Mouse (Mus musculus) kidney, postnatal 10 days (tissue): ENCODE data around the gene Bhlha9.

Experiments used
- DNase-seq: peaks from one replicate; pipeline ENCODE4 v3.0.0; 2021; ENCODE audit warnings: mixed read lengths

Bhlha9 gene

GRCm38 (mm10) chr11:76671871-76672475, at the start of gene Bhlha9:
Gene Bhlha9 (plus strand): TSS chr11:76672470.
- DNase-seq = no peak

DNA sequence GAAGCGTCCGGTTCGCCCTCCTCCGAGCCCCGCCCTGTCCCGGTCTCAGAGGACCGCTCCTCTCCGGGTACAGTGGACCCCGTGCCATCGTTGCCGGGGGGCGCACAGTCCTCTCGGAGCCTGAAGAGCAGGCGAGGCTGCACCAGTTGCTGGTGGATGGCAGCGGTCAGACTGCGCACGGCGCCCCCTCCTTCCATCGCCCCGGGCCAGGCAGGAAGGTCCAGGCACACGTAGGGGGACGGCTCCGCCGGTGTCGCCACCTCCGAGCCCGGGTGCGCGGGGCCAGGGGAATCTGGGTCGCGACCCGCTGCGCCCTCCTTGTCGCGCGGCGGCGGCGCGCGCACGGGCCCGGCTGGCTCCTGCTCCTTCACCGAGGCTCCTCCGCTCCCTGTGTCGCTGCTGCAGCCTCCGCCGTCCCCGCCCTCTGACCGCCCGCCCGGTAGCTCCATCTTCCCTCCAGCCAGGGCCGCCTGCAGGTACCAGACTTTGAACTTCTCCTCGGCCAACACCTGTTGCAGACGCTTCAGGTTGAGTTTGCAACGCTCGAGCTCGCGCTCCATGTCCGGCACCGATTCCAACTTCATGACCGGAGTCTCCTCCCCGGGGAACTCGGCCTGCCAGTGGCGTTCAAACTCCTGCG, 49.6 kb upstream of the Bhlha9 start:
- peak; percentile 65 for DNase-seq

GRCm38 (mm10) chr11:76623206-76623961, 48.9 kb upstream of the Bhlha9 start:
- peak; percentile 85 for DNase-seq

- no peak for DNase-seq
Measured at GRCm38 (mm10) chr11:76624071-76624470, 48.2 kb upstream of the Bhlha9 start.

DNA sequence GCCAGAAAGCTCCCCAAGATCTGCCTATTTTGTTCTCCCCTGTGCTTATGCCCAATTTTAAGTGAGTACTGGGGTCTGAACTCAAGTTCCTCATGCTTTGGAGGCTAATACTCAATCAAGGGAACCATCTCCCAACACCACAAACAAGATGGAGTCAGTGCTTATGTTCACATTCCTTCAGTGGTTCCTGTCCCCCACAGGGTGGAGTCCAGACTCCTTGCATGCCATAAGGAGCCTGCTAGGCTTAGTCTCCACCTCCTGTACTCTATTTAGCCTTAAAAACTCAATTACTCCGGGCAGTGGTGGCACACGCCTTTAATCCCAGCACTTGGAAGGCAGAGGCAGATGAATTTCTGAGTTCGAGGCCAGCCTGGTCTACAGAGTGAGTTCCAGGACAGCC, 47.4 kb upstream of the Bhlha9 start:
- no peak for DNase-seq

DNA sequence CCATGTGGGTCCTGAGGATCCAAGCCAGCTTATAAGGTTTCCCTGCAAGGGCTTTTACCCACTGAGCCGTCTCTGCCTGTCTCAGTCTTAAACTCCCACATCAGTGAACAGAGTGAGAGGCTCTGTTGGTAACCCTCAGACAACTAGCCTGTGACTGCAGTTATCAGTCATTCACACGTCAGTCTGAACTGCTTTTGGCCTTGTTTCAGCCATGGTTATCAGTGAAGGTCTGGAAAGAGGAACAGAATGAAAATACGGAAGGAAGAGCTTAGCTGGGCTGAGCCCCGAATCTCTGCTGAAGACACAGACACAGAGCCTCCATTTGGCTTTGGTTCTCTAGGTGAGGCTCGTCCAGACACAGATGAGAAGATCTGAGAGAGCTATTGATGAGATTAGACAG, 43.7 kb upstream of the Bhlha9 start:
- no peak for DNase-seq

- no peak for DNase-seq
Measured at GRCm38 (mm10) chr11:76630023-76630422, 42.2 kb upstream of the Bhlha9 start.

GRCm38 (mm10) chr11:76630487-76630886, 41.8 kb upstream of the Bhlha9 start:
- DNase-seq = no peak

DNA sequence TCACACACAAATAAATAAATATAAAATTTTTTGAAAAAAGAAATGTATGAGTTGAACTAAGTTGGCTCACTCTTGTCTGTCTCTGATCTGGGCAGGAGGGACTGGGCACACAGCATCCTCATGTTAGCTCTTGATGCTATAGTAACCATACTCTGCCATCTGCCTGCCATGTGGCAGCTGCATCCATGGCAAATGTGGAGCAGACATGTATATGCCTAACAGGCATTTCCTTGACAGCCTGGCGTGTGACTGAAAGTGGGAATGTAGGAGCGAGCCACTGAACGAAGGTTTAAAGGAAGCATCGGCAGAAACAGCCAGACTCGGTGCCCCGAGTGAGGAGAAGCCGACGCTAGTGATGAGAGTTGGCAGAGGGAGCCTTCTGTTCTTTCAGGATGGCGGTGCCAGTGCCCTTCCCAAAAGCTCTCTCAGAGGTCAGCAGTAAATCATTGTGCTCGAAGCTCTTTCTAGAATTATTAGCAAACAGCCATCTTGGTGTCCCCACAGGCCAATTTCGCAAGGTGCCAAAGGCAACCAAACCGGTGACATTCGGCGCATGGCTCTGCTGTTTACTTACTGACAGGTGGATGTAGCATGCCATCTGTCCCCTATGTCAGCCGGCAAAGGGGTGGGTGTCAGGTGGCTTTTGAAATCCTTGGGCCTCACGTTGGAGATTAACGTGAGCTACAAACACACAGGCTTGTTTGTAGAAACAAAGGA, 32.8 kb upstream of the Bhlha9 start:
- no peak for DNase-seq

- no peak for DNase-seq
Measured at GRCm38 (mm10) chr11:76640231-76640630, 32.0 kb upstream of the Bhlha9 start.

DNA sequence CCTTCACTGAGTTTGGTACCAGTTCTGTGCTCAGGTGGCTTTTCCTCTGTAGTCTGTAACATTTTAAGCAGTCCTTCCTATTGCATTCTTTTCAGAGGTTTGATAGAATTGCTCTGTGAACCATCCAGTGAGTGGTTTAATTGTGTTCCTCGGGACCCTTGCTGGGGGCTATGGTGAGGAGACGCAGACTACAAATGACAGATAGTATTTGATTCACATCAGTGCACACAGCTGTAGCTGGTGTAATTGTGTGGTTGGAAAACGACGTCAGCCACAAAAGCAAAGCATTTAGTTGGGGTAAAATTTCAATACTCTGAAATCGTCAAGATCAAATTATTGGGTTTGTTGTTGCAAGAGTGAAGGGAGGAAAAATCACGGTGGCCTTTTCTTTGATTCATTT, 28.0 kb upstream of the Bhlha9 start:
- DNase-seq = no peak

DNA sequence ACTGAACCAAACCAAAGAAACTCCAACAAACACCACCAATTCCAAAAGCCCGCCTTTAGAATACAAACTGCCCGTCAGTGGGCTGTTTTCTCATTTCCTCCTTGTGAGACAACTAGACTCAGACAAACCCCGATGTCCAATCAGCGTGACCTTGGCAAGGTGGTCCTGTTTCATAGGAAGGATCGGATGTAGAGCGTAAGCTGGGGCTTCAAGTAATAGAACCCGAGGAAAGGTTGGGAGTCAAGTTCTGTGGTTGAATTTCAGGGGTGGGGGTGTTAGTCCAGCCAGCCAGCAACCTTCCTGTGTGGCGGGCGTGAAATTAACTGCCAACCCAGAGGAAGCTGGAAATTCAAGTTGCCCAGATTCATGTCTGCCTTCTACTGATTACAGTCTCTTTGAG, 27.2 kb upstream of the Bhlha9 start:
- no peak for DNase-seq

- peak; percentile 95 for DNase-seq
Measured at GRCm38 (mm10) chr11:76645955-76646354, 26.3 kb upstream of the Bhlha9 start.

DNA sequence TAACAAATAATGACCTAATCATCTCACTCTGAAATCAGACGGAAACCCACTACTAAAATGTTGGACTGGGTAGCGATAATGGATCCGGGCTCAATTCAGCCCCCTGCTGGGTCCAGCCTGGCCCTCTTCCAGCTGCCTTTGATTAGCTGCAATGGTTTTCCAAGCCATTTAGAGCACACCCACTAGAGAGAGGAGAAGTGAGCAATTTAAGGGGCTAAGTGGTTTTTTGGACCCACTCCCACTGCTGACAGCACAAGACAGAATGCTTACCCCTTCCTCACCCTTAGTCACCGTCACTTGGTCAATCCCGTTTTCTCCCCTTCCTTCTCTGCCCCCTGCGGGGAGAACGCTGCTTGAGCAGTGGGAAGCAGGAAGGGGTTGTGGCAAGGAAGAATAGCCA, 25.2 kb upstream of the Bhlha9 start:
- DNase-seq = no peak

GRCm38 (mm10) chr11:76647500-76647899, 24.8 kb upstream of the Bhlha9 start:
- peak; percentile 84 for DNase-seq

DNA sequence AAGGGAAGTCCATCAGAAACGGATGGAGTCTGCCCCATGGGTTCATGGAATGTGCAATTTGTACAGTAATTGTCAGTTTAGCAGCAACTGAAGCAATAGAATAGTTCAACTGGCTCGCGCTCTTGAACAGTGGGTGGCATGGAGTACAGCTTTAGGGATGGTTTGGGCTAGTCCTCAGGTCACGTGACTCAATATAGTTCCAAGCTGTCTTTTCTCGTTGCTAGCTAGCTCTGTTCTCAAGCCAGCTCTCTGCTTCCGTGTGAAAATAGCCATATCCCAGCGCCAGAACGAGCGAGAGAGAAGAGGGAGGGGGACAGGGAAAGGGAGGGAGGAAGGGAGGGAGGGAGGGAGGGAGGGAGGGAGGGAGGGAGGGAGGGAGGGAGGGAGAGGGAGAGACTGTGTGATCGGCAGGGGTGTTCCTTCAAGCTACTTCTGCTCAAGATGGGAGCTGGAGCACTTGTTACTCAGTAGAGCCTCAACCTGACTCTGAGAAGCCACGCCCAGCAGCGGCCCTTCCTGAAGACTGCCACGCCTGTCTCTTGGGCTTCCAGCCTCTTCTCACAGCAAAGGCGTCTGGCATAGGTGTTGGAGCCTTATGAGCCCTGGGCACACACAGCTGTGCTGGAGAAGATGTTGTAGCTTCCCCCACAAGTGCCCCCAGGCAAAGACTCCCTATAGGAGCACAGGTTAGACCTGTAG, 21.3 kb upstream of the Bhlha9 start:
- DNase-seq = no peak

DNA sequence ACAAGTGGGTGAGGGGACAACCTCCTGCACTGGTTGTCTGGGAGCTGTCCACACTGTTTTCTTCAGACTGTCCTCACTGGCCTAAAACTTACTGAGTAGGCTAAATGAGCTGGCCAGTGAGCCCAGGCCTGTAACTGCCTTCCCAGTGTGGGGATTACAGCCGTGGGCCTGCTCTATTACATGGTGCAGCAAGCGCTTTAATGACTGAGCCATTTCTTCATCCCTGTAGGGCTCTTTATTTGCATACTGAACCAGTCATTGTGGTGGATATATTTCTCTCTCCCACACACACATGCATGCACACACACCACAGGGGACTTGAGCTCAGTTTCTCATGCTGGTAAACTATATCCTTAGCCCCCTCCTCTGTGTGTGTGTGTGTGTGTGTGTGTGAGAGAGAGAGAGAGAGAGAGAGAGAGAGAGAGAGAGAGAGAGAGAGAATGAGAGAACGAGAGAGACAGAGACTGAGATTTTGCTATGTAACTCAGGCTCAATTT, 19.4 kb upstream of the Bhlha9 start:
- no peak for DNase-seq

DNA sequence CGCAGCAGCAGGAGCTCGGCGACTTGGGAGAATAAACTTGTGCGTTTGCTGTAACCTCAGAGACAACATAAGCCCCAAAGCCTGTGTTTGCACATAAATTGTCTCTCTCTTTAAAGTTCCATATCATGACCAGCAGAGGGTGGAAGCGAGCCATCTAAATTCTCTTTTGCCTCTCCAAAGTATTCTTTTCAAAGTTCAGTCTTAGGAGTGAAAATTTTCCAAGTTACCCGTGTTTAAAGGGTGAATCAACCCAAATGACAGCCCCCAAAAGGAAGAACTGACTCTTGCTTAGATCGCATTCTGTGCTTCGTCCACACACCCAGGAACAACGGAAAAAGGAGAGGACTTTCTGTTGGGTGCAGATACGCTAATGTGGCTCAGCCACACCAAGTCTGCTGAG, 17.2 kb upstream of the Bhlha9 start:
- peak; percentile 72 for DNase-seq

DNA sequence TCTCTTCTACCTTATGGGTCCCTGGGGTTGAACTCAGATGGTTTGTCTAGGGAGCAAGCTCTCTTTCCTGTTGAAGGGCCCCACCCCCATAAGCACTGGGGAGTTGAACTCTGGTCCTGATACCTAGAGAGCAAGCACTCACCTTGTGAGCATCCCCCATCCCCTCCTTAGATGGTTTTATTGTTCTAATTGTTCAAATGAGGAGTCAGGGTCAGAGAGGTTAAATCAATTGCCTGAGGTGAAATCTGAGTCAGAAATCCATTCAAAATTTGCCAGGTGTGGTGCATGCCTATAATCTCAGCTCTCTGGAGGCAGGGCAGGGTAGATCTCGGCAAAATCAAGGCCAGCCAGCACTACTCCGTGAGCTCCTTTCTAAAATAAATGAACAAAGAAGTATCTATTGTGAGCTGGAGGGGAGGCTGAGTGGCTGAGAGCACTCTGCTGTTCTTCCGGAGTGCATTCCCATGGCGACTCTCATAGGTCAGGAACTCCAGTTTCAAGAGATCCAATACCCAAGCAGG, 14.8 kb upstream of the Bhlha9 start:
- DNase-seq = no peak

- no peak for DNase-seq
Measured at GRCm38 (mm10) chr11:76659138-76659930, 12.9 kb upstream of the Bhlha9 start.

GRCm38 (mm10) chr11:76661790-76662468, 10.3 kb upstream of the Bhlha9 start:
- DNase-seq = no peak
